Mouse (Mus musculus): Measurements from ENCODE around the gene Mchr1. TPM values are rescaled to one million over a fixed set of nuclear protein-coding genes. Genes with fewer than 3 reads are reported as not detected.

Gene Mchr1
- polyA plus RNA-seq, 1 experiment from 2014 or later = 1.1 TPM

GRCm38 (mm10) chr15:81195447-81195846 lies 39.9 kb upstream of the Mchr1 start:
- Histone ChIP-seq H3K36me3 (ENCODE audit: control insufficient read depth, insufficient read depth, low read length) (no peaks in the 10 kb centered on the region), H3K4me2 (ENCODE audit: low read depth, low read length) (no peak overlapping the region), H3K27ac (replicated peaks; ENCODE audit: low read depth, low read length) (no peak overlapping the region), H3K9me3 (ENCODE audit: control insufficient read depth, low read length) (no peaks in the 10 kb centered on the region), H3K9ac (ENCODE audit: low read depth, low read length) (no peak overlapping the region), H3K27me3 (replicated peaks; ENCODE audit: control insufficient read depth, insufficient read depth, low read length) (no peaks in the 10 kb centered on the region), H3K4me1 (ENCODE audit: control insufficient read depth, insufficient read depth, low read length) (peaks cover 4% of the 10 kb centered on the region), H3K4me3 (ENCODE audit: low read depth, low read length) (no peak overlapping the region)
- WGBS = 38% methylated on average over 4 of the region's 4 CpGs
- ATAC-seq (ENCODE audit: low read depth) (no peak), DNase-seq (ENCODE audit: low spot score) (peak; percentile 36)

- DNase-seq (ENCODE audit: low spot score) (no peak), ATAC-seq (ENCODE audit: low read depth) (no peak)
- no peak overlapping the region for H3K4me3 ChIP-seq (ENCODE audit: low read depth, low read length)
- WGBS = 85% methylated on average over 10 of the region's 10 CpGs
- H3K27ac ChIP-seq (replicated peaks; ENCODE audit: low read depth, low read length) = no peak overlapping the region
- no peaks in the 10 kb centered on the region for H3K36me3 ChIP-seq (ENCODE audit: control insufficient read depth, insufficient read depth, low read length)
- no peaks in the 10 kb centered on the region for H3K4me1 ChIP-seq (ENCODE audit: control insufficient read depth, insufficient read depth, low read length)
- H3K27me3 ChIP-seq (replicated peaks; ENCODE audit: control insufficient read depth, insufficient read depth, low read length) = no peaks in the 10 kb centered on the region
- no peaks in the 10 kb centered on the region for H3K9me3 ChIP-seq (ENCODE audit: control insufficient read depth, low read length)
- H3K9ac ChIP-seq (ENCODE audit: low read depth, low read length) = no peak overlapping the region
- H3K4me2 ChIP-seq (ENCODE audit: low read depth, low read length) = no peak overlapping the region
These were observed 38.1 kb upstream of the Mchr1 start for GRCm38 (mm10) chr15:81197197-81197596.

- DNase-seq (ENCODE audit: low spot score) = no peak
- no peak for ATAC-seq (ENCODE audit: low read depth)
- Histone ChIP-seq H3K9me3 (ENCODE audit: control insufficient read depth, low read length) (no peaks in the 10 kb centered on the region), H3K4me1 (ENCODE audit: control insufficient read depth, insufficient read depth, low read length) (no peaks in the 10 kb centered on the region), H3K27ac (replicated peaks; ENCODE audit: low read depth, low read length) (no peak overlapping the region), H3K4me3 (ENCODE audit: low read depth, low read length) (no peak overlapping the region), H3K4me2 (ENCODE audit: low read depth, low read length) (no peak overlapping the region), H3K27me3 (replicated peaks; ENCODE audit: control insufficient read depth, insufficient read depth, low read length) (no peaks in the 10 kb centered on the region), H3K36me3 (ENCODE audit: control insufficient read depth, insufficient read depth, low read length) (no peaks in the 10 kb centered on the region), H3K9ac (ENCODE audit: low read depth, low read length) (no peak overlapping the region)
- WGBS = 93% methylated on average over 5 of the region's 5 CpGs
These were observed 36.9 kb upstream of the Mchr1 start for GRCm38 (mm10) chr15:81198447-81198846.

GRCm38 (mm10) chr15:81199372-81199959 lies 35.8 kb upstream of the Mchr1 start:
- Histone ChIP-seq H3K27ac (replicated peaks; ENCODE audit: low read depth, low read length) (no peak overlapping the region), H3K4me1 (ENCODE audit: control insufficient read depth, insufficient read depth, low read length) (no peaks in the 10 kb centered on the region), H3K27me3 (replicated peaks; ENCODE audit: control insufficient read depth, insufficient read depth, low read length) (no peaks in the 10 kb centered on the region), H3K9ac (ENCODE audit: low read depth, low read length) (no peak overlapping the region), H3K4me2 (ENCODE audit: low read depth, low read length) (no peak overlapping the region), H3K9me3 (ENCODE audit: control insufficient read depth, low read length) (no peaks in the 10 kb centered on the region), H3K36me3 (ENCODE audit: control insufficient read depth, insufficient read depth, low read length) (no peaks in the 10 kb centered on the region), H3K4me3 (ENCODE audit: low read depth, low read length) (no peak overlapping the region)
- 14% methylated on average over 4 of the region's 4 CpGs for WGBS
- ATAC-seq (ENCODE audit: low read depth) = no peak
- DNase-seq (ENCODE audit: low spot score) = peak; percentile 93

- no peaks in the 10 kb centered on the region for H3K27me3 ChIP-seq (replicated peaks; ENCODE audit: control insufficient read depth, insufficient read depth, low read length)
- H3K4me1 ChIP-seq (ENCODE audit: control insufficient read depth, insufficient read depth, low read length) = no peaks in the 10 kb centered on the region
- no peak overlapping the region for H3K4me2 ChIP-seq (ENCODE audit: low read depth, low read length)
- ATAC-seq (ENCODE audit: low read depth) = no peak
- no peak overlapping the region for H3K27ac ChIP-seq (replicated peaks; ENCODE audit: low read depth, low read length)
- no peak for DNase-seq (ENCODE audit: low spot score)
- no peak overlapping the region for H3K4me3 ChIP-seq (ENCODE audit: low read depth, low read length)
- 96% methylated on average over 5 of the region's 5 CpGs for WGBS
- H3K36me3 ChIP-seq (ENCODE audit: control insufficient read depth, insufficient read depth, low read length) = no peaks in the 10 kb centered on the region
- no peaks in the 10 kb centered on the region for H3K9me3 ChIP-seq (ENCODE audit: control insufficient read depth, low read length)
- H3K9ac ChIP-seq (ENCODE audit: low read depth, low read length) = no peak overlapping the region
These were observed 32.8 kb upstream of the Mchr1 start for GRCm38 (mm10) chr15:81202462-81202861.

- Histone ChIP-seq H3K27me3 (replicated peaks; ENCODE audit: control insufficient read depth, insufficient read depth, low read length) (no peaks in the 10 kb centered on the region), H3K27ac (replicated peaks; ENCODE audit: low read depth, low read length) (no peak overlapping the region), H3K4me1 (ENCODE audit: control insufficient read depth, insufficient read depth, low read length) (peaks cover 19% of the 10 kb centered on the region; the same call in 1 of the 2 replicates), H3K9ac (ENCODE audit: low read depth, low read length) (no peak overlapping the region), H3K4me2 (ENCODE audit: low read depth, low read length) (no peak overlapping the region), H3K4me3 (ENCODE audit: low read depth, low read length) (no peak overlapping the region), H3K36me3 (ENCODE audit: control insufficient read depth, insufficient read depth, low read length) (no peaks in the 10 kb centered on the region), H3K9me3 (ENCODE audit: control insufficient read depth, low read length) (no peaks in the 10 kb centered on the region)
- ATAC-seq (ENCODE audit: low read depth) = no peak
- DNase-seq (ENCODE audit: low spot score) = peak; percentile 67
- WGBS = 35% methylated on average over 5 of the region's 5 CpGs
These were observed 24.8 kb upstream of the Mchr1 start for GRCm38 (mm10) chr15:81210496-81210895.

GRCm38 (mm10) chr15:81212976-81213375 lies 22.3 kb upstream of the Mchr1 start:
- WGBS = 16% methylated on average over 15 of the region's 15 CpGs
- DNase-seq (ENCODE audit: low spot score) = peak; percentile 84
- ATAC-seq (ENCODE audit: low read depth) = peak; percentile 85

GRCm38 (mm10) chr15:81216906-81217653 lies 18.2 kb upstream of the Mchr1 start:
- WGBS = 84% methylated on average over 18 of the region's 19 CpGs
- H3K9me3 ChIP-seq (ENCODE audit: control insufficient read depth, low read length) = no peaks in the 10 kb centered on the region

More at GRCm38 (mm10) chr15:81212976-81213375, 22.3 kb upstream of the Mchr1 start:
- no peak overlapping the region for H3K27ac ChIP-seq (replicated peaks; ENCODE audit: low read depth, low read length)
- 0 out of 2 replicates have a peak overlapping the region, but pooled peaks have one; percentile 12 for H3K9ac ChIP-seq (ENCODE audit: low read depth, low read length)
- no peaks in the 10 kb centered on the region for H3K36me3 ChIP-seq (ENCODE audit: control insufficient read depth, insufficient read depth, low read length)
- peaks cover 19% of the 10 kb centered on the region; the same call in 1 of the 2 replicates for H3K4me1 ChIP-seq (ENCODE audit: control insufficient read depth, insufficient read depth, low read length)
- H3K4me3 ChIP-seq (ENCODE audit: low read depth, low read length) = 0 out of 2 replicates have a peak overlapping the region, but pooled peaks have one; percentile 3
- no peaks in the 10 kb centered on the region for H3K9me3 ChIP-seq (ENCODE audit: control insufficient read depth, low read length)
- no peaks in the 10 kb centered on the region for H3K27me3 ChIP-seq (replicated peaks; ENCODE audit: control insufficient read depth, insufficient read depth, low read length)
- peak overlapping the region; percentile 43 for H3K4me2 ChIP-seq (ENCODE audit: low read depth, low read length)

More at GRCm38 (mm10) chr15:81216906-81217653, 18.2 kb upstream of the Mchr1 start:
- no peak overlapping the region for H3K4me2 ChIP-seq (ENCODE audit: low read depth, low read length)
- H3K36me3 ChIP-seq (ENCODE audit: control insufficient read depth, insufficient read depth, low read length) = no peaks in the 10 kb centered on the region
- DNase-seq (ENCODE audit: low spot score) (no peak), ATAC-seq (ENCODE audit: low read depth) (no peak)
- H3K27me3 ChIP-seq (replicated peaks; ENCODE audit: control insufficient read depth, insufficient read depth, low read length) = no peaks in the 10 kb centered on the region
- no peak overlapping the region for H3K9ac ChIP-seq (ENCODE audit: low read depth, low read length)
- no peak overlapping the region for H3K4me3 ChIP-seq (ENCODE audit: low read depth, low read length)
- H3K4me1 ChIP-seq (ENCODE audit: control insufficient read depth, insufficient read depth, low read length) = peaks cover 11% of the 10 kb centered on the region; the same call in 1 of the 2 replicates
- no peak overlapping the region for H3K27ac ChIP-seq (replicated peaks; ENCODE audit: low read depth, low read length)

Data from embryonic facial prominence, embryonic 14.5 days (tissue).